Mouse (Mus musculus) CH12.LX (cell line): Measurements from ENCODE around the gene Vmn1r15. TPM values are rescaled to one million over a fixed set of nuclear protein-coding genes. Genes with fewer than 3 reads are reported as not detected.

ENCODE experiments used
- DNase-seq: peaks from one replicate; pipeline ENCODE4 v3.0.0-alpha.2; 2013; ENCODE audit errors: extremely low read depth
- H3K27ac ChIP-seq: 2 replicates; pipeline ENCODE4 v1.5.1; 2012; ENCODE audit warnings: low read depth, mild to moderate bottlenecking, control low read depth, moderate library complexity; ENCODE audit not compliant: insufficient read depth
- H3K27me3 ChIP-seq: replicated peaks from 2 replicates; pipeline ENCODE3; 2012; ENCODE audit warnings: inconsistent platforms
- H3K36me3 ChIP-seq, 2 experiments: replicated peaks in 1 of 2; 2 replicates each; pipeline versions ENCODE3 to v1.6.1; 2012; ENCODE audit warnings: inconsistent platforms in 1 of 2, low read length in 1 of 2, mild to moderate bottlenecking in 1 of 2, mixed read lengths in 1 of 2, moderate library complexity in 1 of 2; ENCODE audit not compliant: control insufficient read depth in 1 of 2, insufficient read depth in 1 of 2
- H3K4me1 ChIP-seq, 2 experiments: 2 replicates each; pipeline ENCODE4 v1.6.1; 2012; ENCODE audit warnings: inconsistent platforms in 1 of 2, moderate library complexity in 1 of 2; ENCODE audit not compliant: insufficient read depth in 2 of 2, control insufficient read depth in 1 of 2
- H3K4me2 ChIP-seq: 2 replicates; pipeline ENCODE4 v1.6.1; 2012; ENCODE audit warnings: low read depth, mild to moderate bottlenecking, control low read depth; ENCODE audit not compliant: poor library complexity, insufficient read depth, severe bottlenecking
- H3K4me3 ChIP-seq, 3 experiments: fragments of 150-350 bp in 1 of 3; sonication (generic) in 1 of 3; replicated peaks in 1 of 3; 2 replicates each; pipeline versions ENCODE3 to v1.5.1; 2011 to 2012; ENCODE audit warnings: low read depth in 2 of 3, low read length in 2 of 3, mild to moderate bottlenecking in 2 of 3, moderate library complexity in 2 of 3, control low read depth in 1 of 3, improper control_type of control experiment in 1 of 3, inconsistent platforms in 1 of 3, mixed read lengths in 1 of 3; ENCODE audit not compliant: poor library complexity in 1 of 3
- H3K79me2 ChIP-seq: replicated peaks from 2 replicates; pipeline ENCODE4 v1.6.1; 2012; ENCODE audit warnings: mild to moderate bottlenecking, moderate library complexity; ENCODE audit not compliant: control insufficient read depth, poor library complexity, insufficient read depth, severe bottlenecking; ENCODE audit errors: extremely low read depth
- H3K9ac ChIP-seq: 2 replicates; pipeline ENCODE4 v1.6.1; 2012; ENCODE audit warnings: low read depth, mild to moderate bottlenecking, control low read depth, moderate library complexity; ENCODE audit not compliant: insufficient read depth
- H3K9me3 ChIP-seq: replicated peaks from 2 replicates; pipeline ENCODE3; 2012; ENCODE audit warnings: low read length, inconsistent platforms, mixed read lengths
- CHD1 ChIP-seq: IDR thresholded peaks from 2 replicates; pipeline ENCODE4 v1.6.1; 2012; ENCODE audit warnings: low read depth, low read length, improper control_type of control experiment, inconsistent platforms
- CHD2 ChIP-seq: IDR thresholded peaks from 2 replicates; pipeline ENCODE4 v1.6.1; 2011; ENCODE audit warnings: low read length, improper control_type of control experiment
- E2F4 ChIP-seq: IDR thresholded peaks from 2 replicates; pipeline ENCODE4 v1.6.1; 2011; ENCODE audit warnings: low read depth, low read length, improper control_type of control experiment; ENCODE audit not compliant: insufficient replicate concordance
- ETS1 ChIP-seq: conservative IDR thresholded peaks from 2 replicates; pipeline ENCODE4 v1.6.1; 2012; ENCODE audit warnings: low read depth, mild to moderate bottlenecking, inconsistent platforms, low read length, improper control_type of control experiment, moderate library complexity
- GABPA ChIP-seq: IDR thresholded peaks from 2 replicates; pipeline ENCODE4 v1.6.1; 2012; ENCODE audit warnings: low read depth, low read length, improper control_type of control experiment, inconsistent platforms; ENCODE audit not compliant: insufficient replicate concordance
- IRF4 ChIP-seq: IDR thresholded peaks from 2 replicates; pipeline ENCODE4 v1.6.1; 2014; ENCODE audit warnings: low read depth, mild to moderate bottlenecking, inconsistent platforms, low read length, improper control_type of control experiment
- MAX ChIP-seq: IDR thresholded peaks from 2 replicates; pipeline ENCODE4 v1.6.1; 2011; ENCODE audit warnings: low read length, improper control_type of control experiment
- MYC ChIP-seq: IDR thresholded peaks from 2 replicates; pipeline ENCODE4 v1.6.1; 2011; ENCODE audit warnings: low read depth, mild to moderate bottlenecking, improper control_type of control experiment, low read length
- NELFE ChIP-seq: IDR thresholded peaks from 2 replicates; pipeline ENCODE4 v1.6.1; 2011; ENCODE audit warnings: low read depth, low read length, improper control_type of control experiment
- NRF1 ChIP-seq: IDR thresholded peaks from 2 replicates; pipeline ENCODE4 v1.6.1; 2014; ENCODE audit warnings: low read depth, mild to moderate bottlenecking, inconsistent platforms, low read length, improper control_type of control experiment, moderate library complexity
- PAX5 ChIP-seq: IDR thresholded peaks from 2 replicates; pipeline ENCODE4 v1.6.1; 2012; ENCODE audit warnings: low read length, inconsistent platforms, mixed read lengths
- RCOR1 ChIP-seq: conservative IDR thresholded peaks from 2 replicates; pipeline ENCODE4 v1.6.1; 2012; ENCODE audit warnings: low read depth, mild to moderate bottlenecking, inconsistent platforms, low read length, improper control_type of control experiment
- SIN3A ChIP-seq: IDR thresholded peaks from 2 replicates; pipeline ENCODE4 v1.6.1; 2012; ENCODE audit warnings: low read length, improper control_type of control experiment, inconsistent platforms
- USF1 ChIP-seq: IDR thresholded peaks from 2 replicates; pipeline ENCODE4 v1.6.1; 2014; ENCODE audit warnings: low read depth, mild to moderate bottlenecking, inconsistent platforms, low read length, improper control_type of control experiment
- USF2 ChIP-seq: conservative IDR thresholded peaks from 2 replicates; pipeline ENCODE4 v1.6.1; 2011; ENCODE audit warnings: low read depth, low read length, improper control_type of control experiment
- ZKSCAN1 ChIP-seq: IDR thresholded peaks from 2 replicates; pipeline ENCODE4 v1.6.1; 2012; ENCODE audit warnings: low read depth, inconsistent platforms, low read length, improper control_type of control experiment, borderline replicate concordance
- ZNF384 ChIP-seq: IDR thresholded peaks from 2 replicates; pipeline ENCODE4 v1.6.1; 2012; ENCODE audit warnings: low read depth, low read length, improper control_type of control experiment, inconsistent platforms
- dilution Hi-C: fragments of 300-500 bp; cut with MboI; formaldehyde crosslinking; loops from 2 replicates; pipeline ENCODE4 v1.14.3; 2020; ENCODE audit warnings: low sequenced_read_pairs; ENCODE audit not compliant: extremely low pct_unique_long_range_greater_than_20kb, extremely low pct_ligation_motif_present
- in situ Hi-C: fragments of 300-500 bp; cut with MboI; formaldehyde crosslinking; loops from 3 replicates; pipeline ENCODE4 v1.14.3; 2019; ENCODE audit warnings: low sequenced_read_pairs, low pct_ligation_motif_present, low pct_unique_long_range_greater_than_20kb, mixed read lengths
- polyA plus RNA-seq: library from polyadenylated mRNA; unstranded; fragments of >175 nt; gene quantifications from 2 replicates; pipeline ENCODE4 v1.2.1, GENCODE M21; 2012; ENCODE audit warnings: low read depth; ENCODE audit not compliant: insufficient read length
- total RNA-seq, 2 experiments: library from RNA; depleted of rRNA; stranded (reverse); fragments of 300-350 nt in 1 of 2; fragments of >200 nt in 1 of 2; gene quantifications; 2 replicates each; pipeline ENCODE4 v1.2.3; 2012 to 2014

The Vmn1r15 gene
- not detected in 2 replicates for total RNA-seq (2012; rRNA removed)
- not detected in 2 replicates for total RNA-seq (2014; rRNA removed)
- polyA plus RNA-seq: 0.27 TPM in 1 of 2 replicates, not detected in the other

- Histone ChIP-seq H3K9me3 (no peaks in the 10 kb centered on the region), H3K79me2 (no peaks in the 10 kb centered on the region), H3K36me3 (no peaks in the 10 kb centered on the region), H3K27me3 (no peaks in the 10 kb centered on the region), H3K27ac (no peak within 1 kb of the TSS)
- in situ Hi-C loops: no loop called here
- TF ChIP-seq IRF4: no peak
- TF ChIP-seq RCOR1: no peak
- TF ChIP-seq ZNF384: no peak
- no peak for TF ChIP-seq PAX5
- TF ChIP-seq, all 38 proteins: peak for 0
- H3K4me1 ChIP-seq: no peaks in the 10 kb centered on the region
- H3K4me2 ChIP-seq: no peak within 1 kb of the TSS
- H3K9ac ChIP-seq: no peak within 1 kb of the TSS
- no peak for DNase-seq
- no peak within 1 kb of the TSS for H3K4me3 ChIP-seq
- dilution Hi-C loops: no loop called here
Observed at GRCm38 (mm10) chr6:57257652-57258051, at the start of gene Vmn1r15. Vmn1r15 (plus strand) TSS chr6:57257952.

GRCm38 (mm10) chr6:57231386-57231785 lies 26.4 kb upstream of the Vmn1r15 start, which contains the start of gene Vmn1r14:
Vmn1r14 (plus strand) TSS chr6:57231686.
- dilution Hi-C loops: no loop called here
- Histone ChIP-seq H3K4me2 (no peak within 1 kb of the TSS), H3K36me3 (no peaks in the 10 kb centered on the region), H3K79me2 (no peaks in the 10 kb centered on the region), H3K4me1 (no peaks in the 10 kb centered on the region), H3K27me3 (no peaks in the 10 kb centered on the region), H3K9me3 (no peaks in the 10 kb centered on the region), H3K4me3 (no peak within 1 kb of the TSS), H3K27ac (no peak within 1 kb of the TSS), H3K9ac (no peak within 1 kb of the TSS)
- TF ChIP-seq MYC: no peak
- TF ChIP-seq GABPA: no peak
- TF ChIP-seq NELFE: no peak
- no peak for TF ChIP-seq ETS1
- TF ChIP-seq USF1: no peak
- TF ChIP-seq MAX: no peak
- no peak for TF ChIP-seq NRF1
- no peak for TF ChIP-seq ZKSCAN1
- no peak for TF ChIP-seq IRF4
- DNase-seq: no peak
- in situ Hi-C loops: no loop called here

- dilution Hi-C loops (no loop called here), in situ Hi-C loops (no loop called here)
- no peak for TF ChIP-seq SIN3A
- TF ChIP-seq CHD2: no peak
- no peak for TF ChIP-seq E2F4
- no peak for TF ChIP-seq NELFE
- no peak for TF ChIP-seq USF2
- TF ChIP-seq CHD1: no peak
- no peak for TF ChIP-seq ETS1
- TF ChIP-seq USF1: no peak
- TF ChIP-seq GABPA: no peak
- H3K4me2 ChIP-seq: no peak overlapping the region
- no peak for DNase-seq
- H3K27ac ChIP-seq: no peak overlapping the region
- no peaks in the 10 kb centered on the region for H3K9me3 ChIP-seq
- H3K9ac ChIP-seq: no peak overlapping the region
- no peaks in the 10 kb centered on the region for H3K4me1 ChIP-seq
- no peaks in the 10 kb centered on the region for H3K36me3 ChIP-seq
- H3K4me3 ChIP-seq: no peak overlapping the region
- no peaks in the 10 kb centered on the region for H3K27me3 ChIP-seq
- H3K79me2 ChIP-seq: no peaks in the 10 kb centered on the region
Observed at GRCm38 (mm10) chr6:57260990-57261389, 3.2 kb downstream of the Vmn1r15 start.
